Mouse (Mus musculus) kidney, adult 9 months (tissue): Measurements from ENCODE around the gene Capn8.

Source experiments
- DNase-seq: peaks from one replicate; pipeline ENCODE4 v3.0.0; 2022

Gene Capn8

DNA sequence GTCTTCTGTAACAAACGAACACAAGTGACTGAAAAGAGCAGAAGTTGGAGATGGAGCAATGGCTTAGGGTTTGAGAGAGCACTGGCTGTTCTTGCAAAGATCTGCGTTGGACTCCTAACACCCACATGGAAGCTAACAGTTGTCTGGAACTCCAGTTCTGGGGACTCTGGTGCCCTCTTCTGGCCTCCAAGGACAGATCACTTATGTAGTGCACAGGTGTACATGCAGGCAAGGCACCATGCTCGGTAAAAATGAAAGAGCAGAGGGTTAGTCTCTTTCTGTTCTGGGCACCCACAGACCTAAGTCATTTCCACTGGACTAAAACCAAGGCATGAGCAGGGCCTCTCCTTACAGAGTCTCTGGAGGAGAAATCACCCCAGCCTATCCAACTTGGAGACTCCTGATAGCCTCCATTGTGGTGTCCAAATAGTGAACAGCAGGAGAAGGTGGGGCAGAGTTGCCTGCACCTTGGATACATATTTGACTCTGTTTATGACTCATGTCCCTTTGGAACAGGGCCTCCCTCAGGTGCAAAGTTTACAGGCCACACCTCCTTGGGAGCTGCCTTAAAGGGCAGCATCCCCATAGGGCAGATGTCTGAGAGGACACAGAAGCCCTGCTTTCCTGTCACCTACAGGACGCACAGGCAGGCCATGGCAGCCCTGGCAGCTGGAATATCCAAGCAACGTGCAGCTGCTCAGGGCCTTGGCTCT is at the start of gene Capn8:
Gene Capn8 (plus strand): TSS at position 600 of the 713 bp plus-strand sequence.
- DNase-seq: no peak

DNA sequence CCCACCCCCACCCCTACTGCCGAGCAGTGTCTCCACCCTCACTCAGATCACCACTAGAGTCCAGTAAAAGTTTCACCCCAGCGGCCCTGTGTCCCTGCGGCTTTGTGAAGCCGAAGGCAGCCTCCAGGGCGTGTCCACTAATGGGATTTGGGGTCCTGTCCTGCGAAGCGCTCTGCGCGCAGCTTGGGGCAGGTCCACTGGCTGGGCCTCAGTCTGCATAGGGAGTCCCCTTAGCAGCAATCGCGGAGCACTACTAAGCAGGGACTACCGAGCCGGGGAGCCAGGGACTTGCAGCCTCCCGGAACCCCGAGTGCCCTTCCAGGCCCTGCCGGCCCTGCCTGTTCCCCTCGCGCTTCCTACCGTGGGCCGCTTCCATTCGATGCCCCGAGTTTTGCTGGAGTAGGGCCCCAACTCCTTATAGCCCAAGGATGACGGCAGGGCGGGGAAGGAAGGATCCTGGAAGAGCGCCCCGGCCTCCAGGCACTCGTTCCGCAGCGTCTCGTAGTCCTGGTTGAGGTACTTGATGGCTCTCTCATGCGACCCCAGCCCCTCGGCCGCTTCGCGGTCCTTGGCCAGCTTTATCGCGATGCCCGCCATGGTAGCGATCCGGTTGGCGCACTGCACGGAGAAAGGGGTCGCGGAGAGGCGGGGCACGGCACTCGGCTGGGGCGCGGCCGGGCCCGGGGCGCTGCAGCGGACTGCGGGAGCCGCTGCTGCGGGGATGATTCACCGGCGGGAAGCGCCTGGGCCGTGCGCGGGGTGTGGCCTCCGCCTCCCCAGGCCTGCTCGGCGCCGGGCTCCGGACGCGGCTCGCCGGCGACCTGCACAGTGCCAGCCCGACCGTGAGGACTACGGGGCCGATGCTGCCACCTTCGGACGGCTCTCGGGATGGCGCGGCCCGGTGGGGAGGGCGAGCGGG is 47.8 kb upstream of the Capn8 start, which contains the start of gene Capn2:
Gene Capn2 (minus strand): TSS at position 851 of the 919 bp plus-strand sequence.
- peak; percentile 82 for DNase-seq

DNA sequence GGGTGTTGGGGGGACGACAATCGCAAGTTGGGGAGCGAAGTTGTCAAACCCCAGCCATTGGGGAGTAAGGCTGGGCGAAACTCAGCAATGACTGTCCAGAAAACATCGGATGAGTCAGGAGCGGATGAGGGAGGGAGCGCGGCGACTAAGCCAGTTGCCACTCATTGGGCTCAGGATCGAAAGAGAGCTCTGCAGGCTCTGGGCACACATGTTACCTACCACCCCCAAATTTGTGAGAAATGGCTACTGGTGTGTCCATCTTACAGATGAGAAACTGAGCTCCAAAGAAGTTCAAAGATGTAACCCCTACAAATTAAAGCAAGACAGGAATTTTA is 47.2 kb upstream of the Capn8 start:
- DNase-seq: no peak

DNA sequence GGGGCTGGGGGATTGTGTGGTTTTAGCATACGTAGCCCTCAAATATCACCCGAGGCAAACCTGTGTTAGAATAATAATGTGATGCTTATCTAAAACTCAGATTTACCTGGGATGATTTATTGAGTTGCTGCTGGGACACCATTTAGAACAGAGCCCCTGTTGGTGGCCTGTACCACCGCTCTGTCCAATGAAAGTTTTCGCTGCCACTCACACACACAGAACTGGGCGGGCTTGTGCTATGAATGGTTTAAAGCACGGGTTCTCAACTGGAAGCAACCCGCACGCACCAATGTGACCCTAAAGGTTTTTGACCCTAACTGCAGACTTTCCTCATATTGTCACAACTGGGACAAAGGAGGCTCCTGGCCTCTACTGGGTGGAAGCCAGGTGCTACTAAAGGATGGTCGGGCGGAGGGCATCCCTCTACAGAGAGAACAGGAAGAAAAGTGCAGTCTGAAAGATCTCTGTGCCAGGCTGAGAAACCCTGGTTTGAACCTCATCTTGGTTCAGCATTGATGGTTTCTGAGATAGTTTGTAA is 46.6 kb upstream of the Capn8 start:
- DNase-seq: no peak

DNA sequence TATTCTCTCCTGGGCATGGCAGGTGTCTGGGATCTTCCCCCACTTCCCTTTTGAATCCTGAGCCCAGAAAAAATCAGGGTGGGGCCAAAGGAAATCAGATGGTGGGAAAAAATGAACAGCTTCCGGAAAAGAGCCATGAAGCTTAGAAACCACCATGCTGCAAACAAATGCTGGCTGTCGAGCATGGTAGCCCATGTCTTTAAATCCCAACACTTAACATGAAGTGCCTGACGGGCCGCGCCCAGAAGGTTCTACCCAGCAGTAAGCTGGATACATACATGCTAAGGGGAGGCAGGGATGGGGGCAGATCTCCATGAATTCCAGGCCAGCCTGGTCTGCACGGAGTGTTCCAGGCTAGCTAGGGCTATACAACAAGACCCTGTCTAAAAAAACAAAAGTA is 46.0 kb upstream of the Capn8 start:
- DNase-seq: no peak

DNA sequence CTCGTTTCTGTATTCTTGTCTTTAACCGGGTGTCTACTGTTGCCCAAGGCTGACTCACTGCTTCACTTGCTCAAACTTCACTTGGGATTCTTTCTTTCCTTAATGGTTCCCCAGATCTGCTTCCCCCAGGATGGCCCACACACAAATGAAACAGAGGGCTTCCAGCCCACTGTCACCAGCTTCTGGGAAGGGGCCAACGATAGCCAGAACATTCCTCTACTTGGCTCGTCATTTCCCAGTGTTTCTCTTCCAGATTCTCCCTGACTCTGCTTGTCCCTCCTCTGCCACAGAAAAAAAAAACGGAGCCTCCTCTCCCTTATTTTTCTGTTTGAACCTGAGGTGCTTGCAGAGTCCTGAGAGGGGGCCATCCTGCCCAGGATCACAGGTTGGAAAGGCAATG is 45.5 kb upstream of the Capn8 start:
- DNase-seq: no peak

DNA sequence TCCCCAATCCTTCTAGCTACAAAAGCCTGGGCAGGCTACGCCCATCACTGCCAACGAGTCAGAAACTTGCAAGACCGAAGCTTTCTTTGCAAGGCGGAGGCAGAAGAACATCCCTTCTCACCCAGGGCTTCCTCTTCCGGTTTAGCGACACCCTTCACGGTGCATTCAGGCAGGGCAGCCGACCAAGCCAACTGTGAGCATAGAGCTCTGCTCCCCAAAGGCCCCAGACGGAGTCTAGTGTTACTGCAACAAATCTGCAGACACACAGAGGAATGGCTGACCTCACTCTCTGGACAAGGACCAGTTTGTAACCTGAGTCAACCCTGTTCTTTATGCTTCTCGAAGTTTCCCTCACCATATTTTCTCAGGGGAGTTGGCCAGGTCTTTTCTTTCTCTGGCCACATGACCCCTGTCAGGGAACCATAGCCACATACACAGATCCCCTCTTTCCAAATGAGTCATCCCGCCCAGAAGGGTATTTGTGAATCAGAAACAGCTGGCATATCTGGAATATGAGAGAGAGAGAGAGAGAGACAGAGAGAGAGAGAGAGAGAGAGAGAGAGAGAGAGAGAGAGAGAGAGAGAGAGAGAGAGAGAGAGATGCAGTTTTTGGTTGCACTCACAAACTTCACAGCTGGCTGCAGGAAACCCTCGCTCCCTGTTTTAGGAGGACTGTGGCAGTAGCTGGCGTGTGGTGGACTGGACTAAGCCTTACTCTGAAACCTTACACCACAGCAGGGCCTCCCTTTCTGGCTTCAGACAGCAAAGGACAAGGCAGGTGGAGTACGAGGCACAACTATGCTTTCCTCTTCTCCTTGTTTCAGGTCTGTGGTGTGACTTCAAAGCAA is 44.5 kb upstream of the Capn8 start:
- peak; percentile 40 for DNase-seq

DNA sequence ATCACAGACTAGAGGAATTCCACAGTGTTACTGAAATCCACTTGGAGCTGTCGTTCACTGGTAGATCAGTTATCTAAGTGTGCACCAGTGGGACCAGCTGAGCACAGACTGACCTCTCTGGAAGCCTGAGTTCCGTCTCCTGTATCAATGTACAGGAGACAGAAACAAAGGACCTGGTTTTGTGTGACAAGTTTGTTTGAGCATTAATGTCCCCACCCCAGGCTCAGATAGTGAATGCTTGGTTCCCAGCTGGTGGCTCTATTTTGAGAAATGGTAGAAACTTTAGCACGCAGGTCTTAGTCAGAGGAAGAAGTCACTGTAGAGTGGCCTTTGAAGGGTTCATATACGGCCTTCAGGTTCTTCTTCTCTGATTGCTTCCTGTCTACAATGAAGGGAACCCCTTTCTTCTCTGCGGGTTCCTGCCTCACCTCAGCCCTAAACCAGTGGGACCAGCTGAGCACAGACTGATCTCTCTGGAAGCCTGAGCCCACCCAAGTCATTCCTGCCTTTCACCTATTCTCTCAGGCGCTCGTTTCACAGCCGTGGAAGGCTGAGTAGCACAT is 43.8 kb upstream of the Capn8 start:
- DNase-seq: no peak

DNA sequence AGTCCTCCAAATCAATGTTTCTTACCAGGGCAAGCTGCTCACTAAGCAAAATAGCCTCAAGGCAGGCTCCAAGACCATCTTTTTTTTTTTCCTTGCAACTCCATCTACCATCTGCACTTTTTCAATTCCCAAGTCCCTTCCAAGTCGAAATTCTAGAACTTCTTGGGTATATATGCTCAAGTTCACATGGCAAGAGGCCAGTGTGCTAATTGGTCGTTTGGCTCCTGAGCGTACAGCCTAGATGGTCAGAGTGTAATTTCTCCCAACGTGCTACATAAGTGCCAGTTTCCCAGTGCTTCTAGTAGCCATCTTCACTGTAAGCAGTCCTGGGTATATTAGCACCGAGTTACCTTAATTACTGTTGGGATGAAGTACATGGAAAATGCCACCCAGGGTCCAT is 41.8 kb upstream of the Capn8 start:
- no peak for DNase-seq

DNA sequence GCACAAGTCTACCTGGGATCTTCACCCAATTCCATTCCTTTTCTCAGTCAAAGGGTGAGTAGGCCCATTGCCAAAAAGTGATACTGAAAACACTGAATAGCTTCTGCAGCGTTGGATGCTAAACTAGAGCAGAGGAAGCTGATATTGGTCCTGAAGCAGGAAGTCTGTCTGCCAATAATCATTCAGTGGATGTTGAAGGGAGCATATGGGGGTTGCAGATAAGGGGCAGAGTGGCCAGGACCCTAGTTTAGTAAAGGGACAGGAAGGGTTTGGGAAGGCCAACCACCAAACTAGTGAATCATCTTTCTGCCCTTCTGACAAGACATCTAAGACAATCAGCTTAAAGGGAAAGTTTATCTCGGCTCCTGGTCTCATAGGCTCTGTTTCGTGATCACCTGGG is 41.1 kb upstream of the Capn8 start:
- no peak for DNase-seq

DNA sequence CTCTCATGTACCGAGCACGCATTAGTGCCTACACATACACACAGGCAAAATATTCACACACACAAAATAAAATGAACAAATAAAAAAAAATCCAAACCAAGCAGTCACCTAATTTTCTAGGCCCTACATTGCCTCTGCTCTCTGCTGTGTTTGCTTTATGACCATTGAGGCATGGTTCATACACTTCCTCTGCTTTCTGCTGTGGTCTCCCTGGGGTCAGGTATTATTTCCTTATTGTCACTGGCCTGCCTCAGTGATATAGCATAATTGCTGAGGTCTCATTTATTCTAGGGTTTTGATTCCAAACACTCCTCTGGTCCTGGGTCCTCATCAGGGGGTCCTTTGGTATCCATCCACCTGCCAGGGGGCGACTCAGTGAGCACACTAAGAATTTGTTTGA is 39.2 kb upstream of the Capn8 start:
- DNase-seq: no peak

DNA sequence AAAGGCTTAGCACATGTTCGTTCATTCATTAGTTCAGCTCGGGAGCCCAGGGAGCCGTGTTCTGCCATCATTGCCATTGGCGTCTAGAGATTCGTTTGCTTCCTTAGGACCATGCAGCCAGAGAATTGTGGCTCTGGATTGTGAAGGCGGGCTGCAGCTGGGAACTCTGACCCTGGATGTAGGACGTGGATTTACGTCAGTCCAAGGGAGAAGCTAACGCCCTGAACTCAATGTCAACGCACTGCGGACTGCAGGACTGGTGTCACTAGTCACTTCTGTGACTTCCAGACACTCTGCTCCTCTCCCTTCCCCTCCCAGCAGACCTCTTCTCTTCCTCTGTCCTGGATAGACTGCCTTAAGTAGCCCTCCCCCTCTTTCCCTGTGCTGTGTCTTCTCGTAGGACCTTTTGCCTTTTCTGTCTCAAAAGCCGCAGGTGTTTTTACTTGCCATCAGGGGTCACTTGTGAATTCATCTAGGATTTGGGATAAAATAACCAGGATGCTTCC is 37.5 kb upstream of the Capn8 start:
- DNase-seq: no peak

DNA sequence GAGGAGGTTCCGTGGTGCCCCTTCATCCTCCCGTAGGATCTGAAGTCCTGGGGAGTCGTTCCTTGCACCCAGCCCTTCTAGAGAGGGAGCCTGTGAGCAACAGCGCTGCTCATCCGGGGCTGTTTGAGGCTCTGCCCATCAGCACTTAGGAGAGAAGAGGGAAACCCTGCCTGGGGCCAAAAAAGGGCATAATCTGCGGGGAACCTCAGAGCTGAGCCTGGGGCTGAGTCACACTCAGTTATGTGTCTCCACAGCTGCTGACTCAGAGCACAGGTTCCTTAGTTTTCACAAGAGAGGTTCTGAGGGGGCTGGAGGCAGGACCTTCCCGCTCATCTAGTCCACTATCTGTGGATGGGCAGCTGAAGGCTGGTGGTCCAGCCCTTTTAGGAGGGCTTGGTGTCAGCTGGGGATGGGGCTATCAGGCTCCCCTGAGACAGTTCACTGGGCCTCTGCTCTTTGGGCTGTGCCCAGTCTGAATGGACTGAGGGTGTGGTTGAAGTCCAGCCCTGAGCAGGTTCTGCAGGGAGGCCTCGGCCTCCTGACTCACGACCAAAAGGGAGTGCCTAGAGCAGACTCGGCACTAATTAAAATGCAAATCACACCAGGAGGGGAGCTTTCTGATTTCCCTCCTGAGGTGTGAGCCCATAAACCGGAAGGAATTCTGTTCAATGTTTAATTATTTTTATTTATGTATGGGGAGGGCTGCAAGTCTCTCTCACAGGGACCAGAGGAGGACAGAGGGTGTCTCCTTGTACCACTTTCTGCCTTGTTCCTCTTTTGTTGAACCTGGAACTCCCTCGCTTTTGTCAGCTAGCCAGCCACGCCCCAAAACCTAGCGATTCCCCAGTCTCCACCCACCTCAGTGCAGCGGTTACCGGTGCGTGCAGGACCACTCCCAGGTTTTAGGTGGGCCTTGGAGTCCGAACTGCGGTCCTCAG is 36.6 kb upstream of the Capn8 start:
- no peak for DNase-seq

DNA sequence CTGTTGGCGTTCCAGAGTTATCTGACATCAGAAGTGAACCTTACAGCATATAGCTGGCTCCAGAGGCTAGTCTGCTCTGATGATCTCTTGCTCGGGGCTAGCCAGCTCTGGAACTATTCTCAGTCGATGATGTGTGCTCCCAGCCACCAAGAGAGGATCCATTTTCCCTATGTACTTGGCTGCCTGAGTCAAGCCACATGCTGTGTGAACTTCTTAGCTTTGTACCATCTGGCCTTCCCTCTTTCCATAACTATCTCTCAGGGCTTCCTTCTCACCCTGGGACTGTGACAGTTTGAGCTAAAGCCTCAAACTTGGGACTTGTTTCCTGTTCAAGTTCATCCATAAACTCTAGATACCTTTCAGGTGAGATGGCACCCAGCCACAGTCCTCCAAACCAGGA is 31.2 kb upstream of the Capn8 start:
- DNase-seq: no peak

DNA sequence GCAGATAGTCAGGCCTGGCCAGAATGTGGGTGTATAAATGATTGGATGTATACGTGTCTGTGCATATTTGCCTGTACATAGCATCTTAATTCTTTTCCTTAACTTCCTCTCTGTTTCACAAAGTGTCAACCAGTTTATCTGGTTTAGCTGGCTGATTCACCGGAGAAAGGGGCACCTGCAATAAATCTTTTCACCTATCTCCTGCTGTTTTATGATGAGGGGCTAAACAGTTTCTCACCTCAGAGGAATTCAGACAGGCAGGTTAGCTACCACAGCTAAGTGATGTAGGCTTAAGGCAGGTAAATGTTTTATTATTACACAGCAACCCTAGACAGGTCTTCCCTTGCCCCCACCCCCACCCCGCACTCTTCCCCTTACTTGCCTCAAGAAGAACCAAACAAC is 29.7 kb upstream of the Capn8 start:
- DNase-seq: no peak

DNA sequence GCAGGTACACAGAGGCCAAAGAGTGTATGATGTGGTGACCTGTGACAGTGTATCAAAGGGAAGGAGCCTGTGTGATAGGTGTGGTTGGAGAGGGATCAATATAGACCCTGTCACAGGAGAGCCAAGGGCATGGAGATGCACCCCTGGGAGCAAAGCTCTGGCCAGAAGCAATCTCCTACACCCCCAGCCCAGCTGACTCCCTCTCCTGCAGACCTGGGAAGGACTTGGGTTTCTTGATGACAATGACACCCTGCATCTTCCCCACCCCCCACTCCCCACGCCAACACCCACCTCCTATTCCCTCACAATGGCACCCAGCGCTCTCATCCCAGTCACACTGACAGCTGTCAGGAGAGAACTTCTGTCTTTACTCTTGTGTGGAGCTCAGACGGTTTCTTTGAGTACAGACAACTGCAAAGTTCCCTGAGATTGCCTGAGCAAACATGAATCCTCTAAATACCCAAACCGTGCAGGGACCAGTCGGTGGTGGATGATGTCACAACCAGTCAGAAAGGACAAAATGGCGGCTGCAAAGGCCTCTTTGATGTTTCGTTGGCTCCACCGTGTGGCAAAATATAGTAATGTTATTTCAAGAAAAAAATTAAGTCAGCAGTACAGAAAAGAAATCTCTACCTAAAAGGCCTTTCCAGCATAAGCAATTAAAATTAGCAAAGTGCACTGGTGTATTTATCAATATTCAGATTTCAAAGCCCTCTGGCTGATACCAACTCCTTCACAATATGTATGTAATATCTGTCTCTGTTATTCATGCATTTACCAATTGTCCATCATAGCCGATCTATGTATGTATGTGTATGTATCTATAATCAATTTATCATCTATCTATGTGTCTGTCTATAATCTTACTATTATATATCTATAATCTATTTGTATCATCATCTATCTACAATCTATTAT is 25.5 kb upstream of the Capn8 start:
- peak; percentile 92 for DNase-seq

DNA sequence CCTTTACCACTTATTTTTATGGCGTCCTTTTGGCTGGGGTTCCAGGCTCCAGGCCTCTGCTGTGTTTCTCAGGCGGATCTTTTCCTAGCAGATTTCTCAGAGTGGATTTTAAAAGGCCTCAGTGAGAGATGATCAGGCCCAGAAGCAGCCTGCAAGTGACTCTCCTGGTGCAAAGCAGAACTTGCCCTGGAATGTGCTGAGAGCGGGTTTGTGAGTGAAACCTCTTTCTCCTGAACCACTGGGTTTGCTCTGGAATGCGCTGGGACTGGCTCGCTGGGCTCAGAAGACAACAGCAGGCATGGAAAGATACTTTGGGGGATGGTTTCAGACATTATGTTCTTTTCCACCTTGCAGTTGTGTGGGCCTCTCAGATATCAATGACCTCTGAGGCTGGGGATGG is 22.7 kb upstream of the Capn8 start:
- DNase-seq: no peak

DNA sequence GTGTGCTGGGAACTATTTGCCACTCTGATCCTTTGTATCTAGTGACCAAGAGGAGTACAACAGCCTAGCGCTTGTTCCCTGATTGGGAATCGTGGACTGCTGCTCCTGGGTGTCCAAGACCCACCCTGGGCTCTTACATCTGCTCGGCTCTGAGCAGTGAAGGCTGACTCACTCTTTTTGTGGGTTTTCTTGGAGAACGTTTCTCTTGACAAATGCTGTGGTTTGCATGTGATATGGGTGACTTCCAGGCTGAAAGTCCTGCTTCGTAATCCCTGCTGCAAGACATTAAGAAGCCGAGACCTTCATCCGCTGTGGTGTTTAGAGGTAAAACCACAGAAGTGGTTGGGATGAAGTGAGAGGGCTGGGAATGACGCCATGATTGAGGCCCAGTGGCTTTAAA is 21.7 kb upstream of the Capn8 start:
- DNase-seq: no peak

DNA sequence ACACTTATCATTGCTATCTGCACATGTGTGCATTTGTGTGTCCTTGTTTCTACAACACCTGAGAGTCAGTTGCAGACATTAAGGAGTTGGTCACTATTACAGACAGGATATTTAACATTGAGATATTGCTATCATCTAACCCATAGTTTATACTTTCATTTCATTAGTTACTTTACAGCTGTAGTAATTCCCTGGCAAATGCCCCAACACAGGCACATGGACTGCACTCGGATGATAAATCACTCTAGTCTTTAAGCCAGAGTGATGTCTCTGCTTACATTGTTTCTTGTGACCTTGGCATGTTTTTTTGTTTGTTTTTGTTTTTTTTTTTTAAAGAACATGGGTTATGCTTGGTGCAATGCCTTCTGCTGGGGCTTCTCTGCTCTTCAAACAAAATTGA is 20.9 kb upstream of the Capn8 start:
- DNase-seq: no peak

DNA sequence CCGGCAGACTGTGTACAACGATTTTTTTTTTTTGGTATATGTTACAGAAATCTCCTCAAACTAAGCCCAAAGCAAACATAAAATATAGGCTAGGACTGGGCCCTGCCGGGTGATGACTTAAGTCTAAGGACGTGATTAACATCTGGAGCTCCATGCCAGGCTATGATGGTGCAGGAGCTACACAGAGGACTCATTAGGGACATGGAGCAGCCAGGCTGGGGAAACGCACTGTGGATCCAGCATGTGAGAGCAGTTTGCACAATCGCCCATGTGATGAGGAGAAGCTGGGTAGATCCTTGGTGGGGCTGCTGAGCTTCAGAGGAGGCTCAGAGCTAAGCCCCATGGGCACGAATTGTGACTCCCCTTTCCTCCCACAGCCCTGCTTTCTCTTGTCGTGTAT is 14.0 kb upstream of the Capn8 start:
- DNase-seq: no peak
